Mouse (Mus musculus): ENCODE results near the gene Cdkal1.

- TF ChIP-seq CTCF (IDR thresholded peaks at IDR 0.05; ENCODE audit: low read depth), result no peak
- TF ChIP-seq EP300 (IDR thresholded peaks at IDR 0.05; ENCODE audit: low read depth), result no peak
Observed at GRCm38 (mm10) chr13:29559188-29559587, 296.3 kb downstream of the Cdkal1 start.

All from liver, postnatal 0 days (tissue).